In the genomic region with DNA sequence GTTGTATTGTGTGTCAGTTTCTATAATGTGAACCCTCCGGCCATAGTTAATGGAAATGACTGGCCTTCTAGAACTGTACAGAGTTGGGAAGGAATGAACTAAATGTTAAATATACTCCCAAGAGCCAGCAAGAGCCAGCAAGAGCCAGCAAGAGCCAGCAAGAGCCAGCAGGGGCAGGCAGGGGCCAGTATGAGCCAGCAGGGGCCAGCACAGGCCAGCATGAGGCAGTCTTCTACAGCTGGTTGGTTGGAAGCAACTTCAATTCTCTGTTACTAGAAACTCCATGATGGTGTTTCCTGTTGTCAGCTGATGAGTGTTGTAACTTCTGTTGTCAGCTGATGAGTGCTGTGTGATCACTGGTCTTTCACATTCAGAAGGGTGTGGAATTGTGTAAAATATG, we compare ENCODE assay signal across 25 mouse cellular contexts.
DNase-seq lines count a peak whose midpoint lies in the region; ATAC-seq and TF ChIP-seq lines count a peak whose summit lies in the region.
"Had no signal": no experiment of that assay in that cellular context is flagged by ENCODE, and none has a peak within 500 bp of the region (broad histone marks: within the 10 kb centered on the region; RNA-seq: fewer than 3 reads in every experiment).

No protein-coding gene starts in this region.

- ATAC-seq in heart, postnatal 0 days (ENCODE audit: insufficient read depth, low read depth) = no peak
- no peak; the same call in 1 of the 2 replicates for ATAC-seq in lung, embryonic 14.5 days (ENCODE audit: insufficient read depth)
- ATAC-seq: forebrain, embryonic 16.5 days had no signal

- no peak overlapping the region for H3K4me3 ChIP-seq in heart, postnatal 0 days (ENCODE audit: low read depth, low read length)
- no peak overlapping the region for H3K4me3 ChIP-seq in kidney, adult 2 months (ENCODE audit: insufficient read depth, low read depth, low read length)
- no peak overlapping the region for H3K4me3 ChIP-seq in lung, embryonic 14.5 days (ENCODE audit: low read depth, low read length)
- H3K4me3 ChIP-seq: embryonic facial prominence, embryonic 15.5 days; heart, embryonic 10.5 days; hindbrain, embryonic 13.5 days; limb, embryonic 13.5 days; liver, embryonic 15.5 days had no signal

- TF ChIP-seq EP300 in heart, postnatal 0 days (IDR thresholded peaks at IDR 0.05; ENCODE audit: low read depth) = no peak

- H3K9me3 ChIP-seq in heart, postnatal 0 days (replicated peaks; ENCODE audit: control insufficient read depth, low read length) = 0 out of 2 replicates have a peak, but pooled peaks cover 5% of the 10 kb centered on the region
- H3K9me3 ChIP-seq in lung, embryonic 14.5 days (ENCODE audit: low read depth, low read length) = no peaks in the 10 kb centered on the region
- H3K9me3 ChIP-seq: embryonic facial prominence, embryonic 15.5 days; heart, embryonic 10.5 days; hindbrain, embryonic 13.5 days; liver, embryonic 15.5 days had no signal

- H3K27me3 ChIP-seq in heart, postnatal 0 days (ENCODE audit: control insufficient read depth, insufficient read depth, low read length) = no peaks in the 10 kb centered on the region
- no peaks in the 10 kb centered on the region for H3K27me3 ChIP-seq in kidney, adult 2 months (replicated peaks; ENCODE audit: control insufficient read depth, insufficient read depth, low read length)
- no peaks in the 10 kb centered on the region for H3K27me3 ChIP-seq in lung, embryonic 14.5 days (ENCODE audit: insufficient read depth, low read length)
- H3K27me3 ChIP-seq: CH12.LX; embryonic facial prominence, embryonic 15.5 days; hindbrain, embryonic 13.5 days; limb, embryonic 13.5 days; liver, embryonic 15.5 days had no signal

- H3K4me1 ChIP-seq in heart, postnatal 0 days (ENCODE audit: control insufficient read depth, insufficient read depth) = no peaks in the 10 kb centered on the region
- no peaks in the 10 kb centered on the region for H3K4me1 ChIP-seq in kidney, adult 2 months (ENCODE audit: control insufficient read depth, insufficient read depth, low read length)
- no peaks in the 10 kb centered on the region for H3K4me1 ChIP-seq in lung, embryonic 14.5 days (ENCODE audit: insufficient read depth)
- H3K4me1 ChIP-seq: embryonic facial prominence, embryonic 15.5 days; heart, embryonic 10.5 days; liver, embryonic 15.5 days had no signal

- no peaks in the 10 kb centered on the region for H3K36me3 ChIP-seq in heart, postnatal 0 days (replicated peaks; ENCODE audit: control insufficient read depth, insufficient read depth, low read length)
- no peaks in the 10 kb centered on the region for H3K36me3 ChIP-seq in kidney, adult 2 months (ENCODE audit: control insufficient read depth, insufficient read depth, low read length)
- H3K36me3 ChIP-seq in lung, embryonic 14.5 days (ENCODE audit: insufficient read depth) = no peaks in the 10 kb centered on the region
- H3K36me3 ChIP-seq: embryonic facial prominence, embryonic 15.5 days; G1E; heart, embryonic 10.5 days; hindbrain, embryonic 13.5 days; limb, embryonic 13.5 days; liver, embryonic 15.5 days had no signal

- H3K4me2 ChIP-seq in heart, postnatal 0 days (ENCODE audit: low read depth, low read length) = no peak overlapping the region
- H3K4me2 ChIP-seq in lung, embryonic 14.5 days = no peak overlapping the region
- H3K4me2 ChIP-seq: embryonic facial prominence, embryonic 15.5 days; hindbrain, embryonic 13.5 days; limb, embryonic 13.5 days; liver, embryonic 15.5 days had no signal

- no peak overlapping the region for H3K9ac ChIP-seq in heart, postnatal 0 days (replicated peaks; ENCODE audit: low read depth, low read length)
- no peak overlapping the region for H3K9ac ChIP-seq in lung, embryonic 14.5 days
- H3K9ac ChIP-seq: embryonic facial prominence, embryonic 15.5 days; hindbrain, embryonic 13.5 days; limb, embryonic 13.5 days; liver, embryonic 15.5 days had no signal

- peak; percentile 5 for DNase-seq in heart, postnatal 0 days (ENCODE audit: low spot score)
- DNase-seq in heart, adult 18-20 months = no peak
- DNase-seq in kidney, postnatal 10 days = peak; percentile 8
- DNase-seq in kidney, adult 2 months = no peak
- peak; percentile 10 for DNase-seq in lung, embryonic 14.5 days
- no peak for DNase-seq in lung, postnatal 4 days
- peak; percentile 11 for DNase-seq in mesoderm, embryonic 11.5 days (ENCODE audit: low read depth, low spot score)
- no peak for DNase-seq in adrenal gland, adult 18-20 months (ENCODE audit: low spot score in 2 of 2)
- DNase-seq: adrenal gland, postnatal 10 days; B cell, adult 2 months; cerebellum, adult 2 months; cerebellum, postnatal 25 days; gastrocnemius, postnatal 25 days; kidney, adult 9 months; layer of hippocampus, postnatal 36 days; lung, postnatal 14 days; midbrain, embryonic 14.5 days had no signal

- TF ChIP-seq POLR2A in kidney, adult 2 months (IDR thresholded peaks at IDR 0.05; ENCODE audit: low read depth, low read length) = no peak

- 92% methylated on average over 1 of the region's 1 CpGs for WGBS in heart, postnatal 0 days
- WGBS in kidney, adult 2 months = 95% methylated on average over 1 of the region's 1 CpGs
- WGBS in lung, embryonic 14.5 days = 90% methylated on average over 1 of the region's 1 CpGs

- peak; percentile 46 for TF ChIP-seq CTCF in heart, postnatal 0 days (IDR thresholded peaks at IDR 0.05; ENCODE audit: low read depth)
- TF ChIP-seq CTCF in kidney, adult 2 months (conservative IDR thresholded peaks at IDR 0.05; ENCODE audit: insufficient read depth, insufficient read length, low read depth, low read length) = no peak; the same call in 1 of the 2 replicates
- TF ChIP-seq CTCF in lung, embryonic 14.5 days (IDR thresholded peaks at IDR 0.05; ENCODE audit: low read depth) = peak; percentile 44

- H3K27ac ChIP-seq in heart, postnatal 0 days (ENCODE audit: low read depth) = no peak overlapping the region
- no peak overlapping the region for H3K27ac ChIP-seq in kidney, adult 2 months (ENCODE audit: insufficient read depth, low read depth, low read length)
- no peak overlapping the region for H3K27ac ChIP-seq in lung, embryonic 14.5 days (ENCODE audit: low read depth)
- H3K27ac ChIP-seq: embryonic facial prominence, embryonic 15.5 days; heart, embryonic 10.5 days; hindbrain, embryonic 13.5 days; limb, embryonic 13.5 days; liver, embryonic 15.5 days had no signal

Comparison
In these comparisons a context has a peak if more than half of its experiments do, and no peak if none do; other contexts are left out.
1. DNase-seq: peak in heart, postnatal 0 days (single experiment), kidney, postnatal 10 days (single experiment), lung, embryonic 14.5 days (single experiment) and mesoderm, embryonic 11.5 days (single experiment); none in heart, adult 18-20 months (0 of 2), kidney, adult 2 months (single experiment), lung, postnatal 4 days (0 of 2) and adrenal gland, adult 18-20 months (0 of 2).